Mouse (Mus musculus): Measurements from ENCODE around the gene Gm37419. TPM values are rescaled to one million over a fixed set of nuclear protein-coding genes. Genes with fewer than 3 reads are reported as not detected.

Gene Gm37419
- polyA plus RNA-seq, 1 experiment from 2014 or later: 1.3 TPM

DNA sequence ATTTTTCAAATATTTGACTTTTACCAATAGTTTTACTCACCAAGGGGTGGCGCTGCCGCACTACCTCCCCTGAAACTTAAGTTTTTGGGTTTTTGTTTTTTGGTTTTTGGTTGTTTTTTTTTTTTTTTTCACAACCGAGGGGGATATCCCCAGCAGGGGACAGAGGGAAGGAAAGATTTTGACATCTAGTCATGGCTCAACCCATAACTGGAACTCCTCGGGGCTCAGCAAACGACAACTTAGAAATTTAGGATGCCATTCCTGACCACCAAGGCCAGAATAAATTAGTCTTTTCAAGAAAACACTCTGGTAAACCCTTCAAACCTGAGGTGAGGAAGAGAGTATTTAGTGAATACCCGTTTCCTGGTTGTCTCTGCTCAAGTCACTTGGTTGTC is 2.8 kb upstream of the Gm37419 start:
- in situ Hi-C loops (cut with MboI; ENCODE audit: low pct_unique_long_range_greater_than_20kb): loop anchor here (5.0 to 25.0 kb wide), 7 partner anchors 409 to 1359 kb away; partner anchors contain the start of gene Lpp
- no peak for TF ChIP-seq CTCF (IDR thresholded peaks at IDR 0.05)
- CTCF ChIA-PET: interaction anchor here (8.4 kb wide), 1 partner anchor 1079 kb away, joined by 138 read pairs; no protein-coding TSS in a partner anchor

GRCm38 (mm10) chr16:23986176-23986575 is 2.1 kb upstream of the Gm37419 start:
- ATAC-seq (no peak), DNase-seq (ENCODE audit: low read depth, low spot score) (no peak)
- in situ Hi-C loops (cut with MboI; ENCODE audit: low pct_unique_long_range_greater_than_20kb): loop anchor here (5.0 to 25.0 kb wide), 7 partner anchors 409 to 1359 kb away; partner anchors contain the start of gene Lpp
- POLR2A ChIA-PET: interaction anchor here (0.5 to 1.4 kb wide), 5 partner anchors 408 to 1050 kb away, joined by 3 to 5 read pairs (median 3); no protein-coding TSS in a partner anchor
- no peak for TF ChIP-seq CTCF (IDR thresholded peaks at IDR 0.05)
- H3K27me3 ChIP-seq: no peaks in the 10 kb centered on the region
- CTCF ChIA-PET: interaction anchor here (8.4 kb wide), 1 partner anchor 1078 kb away, joined by 138 read pairs; no protein-coding TSS in a partner anchor

More for the DNA sequence above, 2.8 kb upstream of the Gm37419 start:
- DNase-seq (ENCODE audit: low read depth, low spot score) (no peak), ATAC-seq (no peak)
- H3K27me3 ChIP-seq: no peaks in the 10 kb centered on the region
- POLR2A ChIA-PET: interaction anchor here (1.4 kb wide), 1 partner anchor 409 kb away, joined by 4 read pairs; no protein-coding TSS in a partner anchor

- no peak for TF ChIP-seq CTCF (IDR thresholded peaks at IDR 0.05)
- DNase-seq (ENCODE audit: low read depth, low spot score) (no peak), ATAC-seq (no peak)
- CTCF ChIA-PET: interaction anchor here (8.4 kb wide), 1 partner anchor 1078 kb away, joined by 138 read pairs; no protein-coding TSS in a partner anchor
- H3K27me3 ChIP-seq: no peaks in the 10 kb centered on the region
- POLR2A ChIA-PET: interaction anchor here (1.4 kb wide), 1 partner anchor 408 kb away, joined by 4 read pairs; no protein-coding TSS in a partner anchor
- in situ Hi-C loops (cut with MboI; ENCODE audit: low pct_unique_long_range_greater_than_20kb): loop anchor here (5.0 to 25.0 kb wide), 7 partner anchors 408 to 1358 kb away; partner anchors contain the start of gene Lpp
Observed at GRCm38 (mm10) chr16:23986871-23987270, 1.4 kb upstream of the Gm37419 start.

- ChIA-PET CTCF (interaction anchor here (1.0 to 8.4 kb wide), 2 partner anchors 451 to 1077 kb away, joined by 3 to 138 read pairs; no protein-coding TSS in a partner anchor), POLR2A (interaction anchor here (0.6 to 2.0 kb wide), 8 partner anchors 222 to 1077 kb away, joined by 3 to 13 read pairs (median 4); no protein-coding TSS in a partner anchor)
- no peak for DNase-seq (ENCODE audit: low read depth, low spot score)
- H3K27me3 ChIP-seq: no peaks in the 10 kb centered on the region
- ATAC-seq: peak; percentile 17
- in situ Hi-C loops (cut with MboI; ENCODE audit: low pct_unique_long_range_greater_than_20kb): loop anchor here (5.0 to 25.0 kb wide), 7 partner anchors 407 to 1357 kb away; partner anchors contain the start of gene Lpp
- TF ChIP-seq CTCF (IDR thresholded peaks at IDR 0.05): no peak
Observed at GRCm38 (mm10) chr16:23987341-23988156, 733 bp upstream of the Gm37419 start.

DNA sequence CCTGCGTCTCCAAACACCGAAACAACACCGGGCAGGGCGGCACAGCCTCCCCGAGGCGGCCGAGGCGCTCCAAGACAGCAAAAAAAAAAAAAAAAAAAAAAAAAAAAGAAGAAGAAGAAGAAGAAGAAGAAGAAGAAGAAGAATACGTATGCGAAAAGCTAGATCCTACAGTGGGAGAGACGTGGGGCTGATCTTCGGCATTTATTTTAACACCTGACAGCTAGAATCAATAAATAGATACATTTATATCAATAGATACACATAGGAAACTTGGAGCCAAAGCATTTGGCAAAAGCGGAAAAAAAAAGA is 171 bp upstream of the Gm37419 start:
- ChIA-PET CTCF (interaction anchor here (1.0 kb wide), 1 partner anchor 450 kb away, joined by 3 read pairs; no protein-coding TSS in a partner anchor), POLR2A (interaction anchor here (0.6 to 2.2 kb wide), 13 partner anchors 221 to 1076 kb away, joined by 3 to 13 read pairs (median 4); partner anchors contain the start of gene Lpp)
- H3K27me3 ChIP-seq: no peaks in the 10 kb centered on the region
- in situ Hi-C loops (cut with MboI; ENCODE audit: low pct_unique_long_range_greater_than_20kb): loop anchor here (5.0 to 25.0 kb wide), 7 partner anchors 407 to 1357 kb away; partner anchors contain the start of gene Lpp
- ATAC-seq (no peak), DNase-seq (ENCODE audit: low read depth, low spot score) (no peak)
- TF ChIP-seq CTCF (IDR thresholded peaks at IDR 0.05): no peak

DNA sequence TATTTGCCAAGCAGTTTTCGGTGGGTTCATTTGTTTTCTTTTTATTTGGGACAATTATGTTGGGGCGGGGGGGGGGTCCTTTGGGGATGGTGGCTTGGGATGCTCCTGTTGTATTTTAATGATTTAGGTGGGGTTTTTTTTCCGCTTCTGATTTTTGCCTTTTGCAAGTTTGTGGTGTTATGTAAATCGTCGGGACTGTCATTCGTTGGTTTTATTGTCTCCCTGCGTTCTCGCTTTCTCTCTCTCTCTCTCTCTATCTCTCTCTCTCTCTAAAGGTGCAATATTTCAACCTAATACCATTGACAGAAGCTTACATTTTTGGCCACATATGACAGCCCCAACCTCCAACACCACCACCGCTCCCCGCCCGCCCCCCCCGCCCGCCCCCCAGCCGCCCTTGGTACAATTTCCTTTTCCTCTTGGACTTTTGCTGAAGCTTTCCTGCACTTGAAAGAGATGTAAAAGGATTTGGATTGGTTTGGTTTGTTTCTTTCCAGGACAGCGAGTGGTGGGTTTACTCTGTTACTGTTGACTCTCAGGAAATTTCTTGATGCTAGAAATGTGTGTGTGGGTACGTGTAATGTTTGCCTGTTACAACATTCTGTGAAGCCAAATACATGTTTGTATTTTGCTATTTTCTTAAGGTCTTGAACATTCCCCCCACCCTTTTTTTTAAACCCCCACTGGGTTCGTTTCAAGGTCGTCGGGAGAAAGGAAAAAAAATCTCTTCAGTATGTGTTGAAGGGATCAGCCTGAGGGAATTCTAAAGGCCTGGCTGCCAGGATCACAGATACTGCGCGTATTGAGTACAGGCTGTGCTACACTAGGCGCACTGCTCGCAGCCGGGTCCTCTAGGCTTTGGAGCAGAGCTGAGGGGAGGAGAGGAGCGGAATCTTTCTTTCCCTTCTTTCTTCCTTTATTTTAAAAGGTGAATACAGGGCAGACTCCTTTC is 1.2 kb downstream of the Gm37419 start:
- no peaks in the 10 kb centered on the region for H3K27me3 ChIP-seq
- ChIA-PET CTCF (interaction anchor here (1.0 to 2.1 kb wide), 6 partner anchors 327 to 1074 kb away, joined by 3 to 5 read pairs (median 4); no protein-coding TSS in a partner anchor), POLR2A (interaction anchor here (0.6 to 2.2 kb wide), 9 partner anchors 403 to 1075 kb away, joined by 3 to 13 read pairs (median 3); partner anchors contain the start of gene Lpp)
- no peak for DNase-seq (ENCODE audit: low read depth, low spot score)
- ATAC-seq: no peak
- TF ChIP-seq CTCF (IDR thresholded peaks at IDR 0.05): no peak
- in situ Hi-C loops (cut with MboI; ENCODE audit: low pct_unique_long_range_greater_than_20kb): loop anchor here (5.0 to 25.0 kb wide), 7 partner anchors 405 to 1355 kb away; partner anchors contain the start of gene Lpp

DNA sequence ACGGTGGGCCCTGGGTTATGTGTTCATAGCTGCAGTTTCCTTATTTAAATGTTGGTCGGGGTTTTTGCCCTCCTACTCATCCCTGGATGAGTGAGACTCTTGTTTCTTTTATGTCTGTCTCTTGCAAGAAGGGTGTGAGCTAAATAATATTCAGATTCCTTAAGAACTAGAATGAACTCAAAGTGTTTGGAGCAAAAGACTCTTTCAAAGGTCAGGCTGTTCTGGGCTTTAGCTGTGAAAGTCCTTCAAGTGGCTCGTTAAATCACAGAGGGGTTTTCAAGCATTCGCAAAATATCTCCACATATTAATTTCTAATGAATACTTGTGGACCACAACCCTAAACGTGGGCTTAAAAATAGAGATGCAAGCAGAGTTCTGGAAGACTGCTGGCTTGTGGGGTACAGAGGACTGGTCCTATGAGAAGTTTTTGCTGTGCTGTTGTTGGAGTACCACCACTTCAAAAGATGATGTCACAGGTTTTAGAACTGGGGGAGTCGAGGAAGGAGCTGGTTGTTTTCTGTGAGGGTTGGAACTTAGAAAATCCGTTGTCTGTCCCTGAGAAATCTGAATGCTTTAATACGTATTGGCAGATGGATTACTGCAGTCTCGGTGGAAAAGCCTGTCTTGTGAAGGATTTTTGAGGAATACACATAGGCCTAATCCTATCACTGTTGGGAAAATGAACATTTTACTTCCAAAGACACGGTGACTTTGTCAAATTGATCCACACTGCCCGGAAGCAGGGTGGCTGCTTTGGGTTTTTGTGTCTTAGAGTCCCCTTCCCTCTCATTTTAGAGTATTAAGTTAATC is 2.1 kb downstream of the Gm37419 start:
- POLR2A ChIA-PET: interaction anchor here (0.7 to 2.2 kb wide), 5 partner anchors 12 to 1069 kb away, joined by 3 to 7 read pairs (median 3); partner anchors contain the start of gene Lpp

GRCm38 (mm10) chr16:23991170-23991569 is 2.9 kb downstream of the Gm37419 start:
- CTCF ChIA-PET: interaction anchor here (0.7 to 2.1 kb wide), 10 partner anchors 9 to 1070 kb away, joined by 3 to 6 read pairs (median 3); no protein-coding TSS in a partner anchor
- no peak for TF ChIP-seq CTCF (IDR thresholded peaks at IDR 0.05)
- in situ Hi-C loops (cut with MboI; ENCODE audit: low pct_unique_long_range_greater_than_20kb): loop anchor here (25.0 kb wide), 1 partner anchor 696 kb away; no protein-coding TSS in a partner anchor
- POLR2A ChIA-PET: interaction anchor here (0.9 to 1.3 kb wide), 2 partner anchors 403 to 1068 kb away, joined by 3 read pairs; no protein-coding TSS in a partner anchor
- ATAC-seq: no peak
- H3K27me3 ChIP-seq: no peaks in the 10 kb centered on the region
- no peak for DNase-seq (ENCODE audit: low read depth, low spot score)

More for the DNA sequence above, 2.1 kb downstream of the Gm37419 start:
- CTCF ChIA-PET: interaction anchor here (0.7 to 2.1 kb wide), 9 partner anchors 238 to 1071 kb away, joined by 3 to 6 read pairs (median 4); no protein-coding TSS in a partner anchor
- in situ Hi-C loops (cut with MboI; ENCODE audit: low pct_unique_long_range_greater_than_20kb): loop anchor here (25.0 kb wide), 1 partner anchor 697 kb away; no protein-coding TSS in a partner anchor
- no peaks in the 10 kb centered on the region for H3K27me3 ChIP-seq
- DNase-seq (ENCODE audit: low read depth, low spot score) (no peak), ATAC-seq (no peak)
- TF ChIP-seq CTCF (IDR thresholded peaks at IDR 0.05): no peak
